In the genomic region with DNA sequence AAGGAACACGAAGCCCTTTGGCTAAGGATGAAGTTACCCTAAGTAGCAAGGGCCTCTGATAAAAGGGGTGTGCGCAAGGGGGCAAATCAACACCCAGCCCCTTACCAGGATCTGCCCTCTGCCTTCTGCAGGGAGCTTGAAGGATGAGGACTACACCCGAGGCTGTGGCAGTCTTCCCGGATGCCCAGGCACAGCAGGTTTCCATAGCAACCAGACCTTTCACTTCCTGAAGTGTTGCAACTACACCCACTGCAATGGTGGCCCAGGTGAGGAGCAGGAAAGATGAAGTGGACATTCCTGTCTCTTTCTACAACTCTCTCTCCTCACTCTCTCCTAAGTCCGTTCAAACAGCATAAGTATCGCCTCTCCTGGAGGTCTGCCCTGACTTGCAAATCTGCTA, we compare ENCODE assay signal across 28 mouse cellular contexts. TPM values are rescaled to one million over a fixed set of nuclear protein-coding genes. Genes with fewer than 3 reads are reported as not detected.
DNase-seq lines count a peak whose midpoint lies in the region; ATAC-seq and TF ChIP-seq lines count a peak whose summit lies in the region.
"Had no signal": no experiment of that assay in that cellular context is flagged by ENCODE, and none has a peak within 500 bp of the region (broad histone marks: within the 10 kb centered on the region; RNA-seq: fewer than 3 reads in every experiment).

No protein-coding gene starts in this region.

- no peak overlapping the region for H3K9ac ChIP-seq in hindbrain, postnatal 0 days (replicated peaks; ENCODE audit: low read length)
- no peak overlapping the region for H3K9ac ChIP-seq in hindbrain, embryonic 12.5 days
- H3K9ac ChIP-seq: embryonic facial prominence, embryonic 15.5 days; heart, embryonic 13.5 days; hindbrain, embryonic 14.5 days; liver, embryonic 14.5 days; neural tube, embryonic 15.5 days; stomach, embryonic 15.5 days had no signal

- no peak overlapping the region for H3K4me2 ChIP-seq in hindbrain, postnatal 0 days (ENCODE audit: low read depth, low read length)
- H3K4me2 ChIP-seq in hindbrain, embryonic 12.5 days (replicated peaks), result no peak overlapping the region
- no peak overlapping the region for H3K4me2 ChIP-seq in myocyte (ENCODE audit: low read depth)
- H3K4me2 ChIP-seq: embryonic facial prominence, embryonic 15.5 days; heart, embryonic 13.5 days; hindbrain, embryonic 14.5 days; neural tube, embryonic 15.5 days; stomach, embryonic 15.5 days had no signal

- DNase-seq in cerebellum, adult 9-10 months, result peak; percentile 30
- no peak for DNase-seq in cerebellum, adult 11-12 months
- peak; percentile 60 for DNase-seq in hindbrain, postnatal 0 days (ENCODE audit: low spot score)
- DNase-seq in induced T-regulatory cell, adult 2 months (ENCODE audit: low read depth), result peak; percentile 24
- DNase-seq in heart, postnatal 4 days, result no peak
- no peak for DNase-seq in layer of hippocampus, postnatal 36 days
- DNase-seq: adrenal gland, postnatal 25 days; gastrocnemius, postnatal 25 days; kidney, adult 9 months; right cerebral cortex, adult 18-20 months had no signal

- TF ChIP-seq CTCF in hindbrain, postnatal 0 days (IDR thresholded peaks at IDR 0.05; ENCODE audit: low read depth), result no peak

- H3K27me3 ChIP-seq in hindbrain, postnatal 0 days (ENCODE audit: insufficient read depth, low read length), result no peaks in the 10 kb centered on the region
- peaks cover 4% of the 10 kb centered on the region; the same call in 1 of the 2 replicates for H3K27me3 ChIP-seq in hindbrain, embryonic 12.5 days
- no peaks in the 10 kb centered on the region for H3K27me3 ChIP-seq in myocyte (ENCODE audit: control insufficient read depth, insufficient read depth, insufficient read length)
- H3K27me3 ChIP-seq: embryonic facial prominence, embryonic 15.5 days; neural tube, embryonic 15.5 days; stomach, embryonic 15.5 days had no signal

- no peak overlapping the region for H3ac ChIP-seq in myocyte (ENCODE audit: control insufficient read depth, insufficient read length)

- WGBS in hindbrain, postnatal 0 days, result 63% methylated on average over 6 of the region's 6 CpGs
- 76% methylated on average over 6 of the region's 6 CpGs for WGBS in hindbrain, embryonic 12.5 days

- no peak overlapping the region for H3K4me3 ChIP-seq in hindbrain, postnatal 0 days (ENCODE audit: low read length)
- no peak overlapping the region for H3K4me3 ChIP-seq in hindbrain, embryonic 12.5 days
- no peak overlapping the region for H3K4me3 ChIP-seq in myocyte
- H3K4me3 ChIP-seq: embryonic facial prominence, embryonic 15.5 days; heart, embryonic 13.5 days; neural tube, embryonic 15.5 days; stomach, embryonic 15.5 days had no signal

- no peaks in the 10 kb centered on the region for H3K36me3 ChIP-seq in hindbrain, postnatal 0 days (ENCODE audit: insufficient read depth, low read length)
- no peaks in the 10 kb centered on the region for H3K36me3 ChIP-seq in hindbrain, embryonic 12.5 days
- peaks cover 24% of the 10 kb centered on the region for H3K36me3 ChIP-seq in myocyte (ENCODE audit: control insufficient read depth, insufficient read depth)
- H3K36me3 ChIP-seq: embryonic facial prominence, embryonic 15.5 days; neural tube, embryonic 15.5 days had no signal

- H3K27ac ChIP-seq in hindbrain, postnatal 0 days, result no peak overlapping the region
- H3K27ac ChIP-seq in hindbrain, embryonic 12.5 days, result no peak overlapping the region
- H3K27ac ChIP-seq: embryonic facial prominence, embryonic 15.5 days; heart, embryonic 13.5 days; hindbrain, embryonic 14.5 days; liver, embryonic 14.5 days; macrophage; neural tube, embryonic 15.5 days; stomach, embryonic 15.5 days had no signal

- TF ChIP-seq POLR2A in myocyte (IDR thresholded peaks at IDR 0.05; ENCODE audit: insufficient read length, low read depth), result no peak

- no peaks in the 10 kb centered on the region for H3K79me2 ChIP-seq in myocyte (ENCODE audit: control insufficient read depth, insufficient read depth)

- no peak for ATAC-seq in hindbrain, postnatal 0 days
- no peak for ATAC-seq in hindbrain, embryonic 12.5 days (ENCODE audit: low FRiP score)
- ATAC-seq: CD4-positive, CD25-positive, alpha-beta regulatory T cell, adult 4 months; intestine, embryonic 16.5 days had no signal

- H3K9me3 ChIP-seq in hindbrain, postnatal 0 days (ENCODE audit: low read length), result no peaks in the 10 kb centered on the region
- no peaks in the 10 kb centered on the region for H3K9me3 ChIP-seq in hindbrain, embryonic 12.5 days (replicated peaks)
- H3K9me3 ChIP-seq: neural tube, embryonic 15.5 days; stomach, embryonic 15.5 days had no signal

- no peaks in the 10 kb centered on the region for H3K4me1 ChIP-seq in hindbrain, postnatal 0 days (ENCODE audit: insufficient read depth, low read length)
- 0 out of 2 replicates have a peak, but pooled peaks cover 4% of the 10 kb centered on the region for H3K4me1 ChIP-seq in hindbrain, embryonic 12.5 days
- H3K4me1 ChIP-seq: heart, embryonic 13.5 days; stomach, embryonic 15.5 days had no signal

TF ChIP-seq in myocyte, 11 proteins besides CTCF, POLR2A, EP300 and RAD21:
- TF ChIP-seq POLR2AphosphoS2 (IDR thresholded peaks at IDR 0.05; ENCODE audit: insufficient read length, low read depth), result peak; percentile 9
- no peak for TF ChIP-seq USF1 (IDR thresholded peaks at IDR 0.05; ENCODE audit: low read depth)
- TF ChIP-seq MAX (IDR thresholded peaks at IDR 0.05; ENCODE audit: low read depth), result no peak
- no peak for TF ChIP-seq TCF12 (IDR thresholded peaks at IDR 0.05; ENCODE audit: insufficient read depth, poor library complexity, severe bottlenecking)

RNA-seq across cellular contexts. Expression of a gene that starts 9.4 kb away (rescaled TPM):
- 423 and 447 TPM in 2 replicates for total RNA-seq in hindbrain, postnatal 0 days (2014; rRNA removed)
- 97.9 and 101 TPM in 2 replicates for polyA plus RNA-seq in hindbrain, postnatal 0 days (2015; fragmentation: Nextera tagmentation; extraction: Ambion mirVana)
- polyA plus RNA-seq in hindbrain, embryonic 12.5 days (2016; fragmentation: Nextera tagmentation; extraction: Ambion mirVana), result 41.3 and 42.3 TPM in 2 replicates
- polyA plus RNA-seq in myocyte (2012; fragmentation: generic; extraction: Trizol), result 54.4 TPM
- 10 to 100 TPM; 11.9 to 12.5 TPM for total RNA-seq in heart, postnatal 4 days (2021)
- total RNA-seq in layer of hippocampus, postnatal 36 days (2021), result 100 to 1,000 TPM; 137 to 142 TPM
- total RNA-seq: common myeloid progenitor, adult 5-6 weeks had no signal
- polyA plus RNA-seq: CD4-positive, CD25-positive, alpha-beta regulatory T cell, adult 4 months; macrophage had no signal

RNA-seq across cellular contexts. Expression of a gene that starts 10.2 kb away (rescaled TPM):
- 3.0 and 4.8 TPM in 2 replicates for total RNA-seq in hindbrain, postnatal 0 days (2014; rRNA removed)
- polyA plus RNA-seq in hindbrain, postnatal 0 days (2015; fragmentation: Nextera tagmentation; extraction: Ambion mirVana), result 1.3 and 1.4 TPM in 2 replicates
- polyA plus RNA-seq in hindbrain, embryonic 12.5 days (2016; fragmentation: Nextera tagmentation; extraction: Ambion mirVana), result 0.59 and 0.95 TPM in 2 replicates
- polyA plus RNA-seq in myocyte (2012; fragmentation: generic; extraction: Trizol), result 32.5 TPM
- 10 to 100 TPM in 1 of 2 experiments, 1 to 10 TPM in 1; 6.4 to 10.4 TPM for total RNA-seq in heart, postnatal 4 days (2021)
- under 1 TPM in 1 of 2 experiments, not detected in 1; 0.68 TPM for total RNA-seq in layer of hippocampus, postnatal 36 days (2021)

RNA-seq across cellular contexts. Expression of a gene that starts 20.3 kb away (rescaled TPM):
- not detected in 2 replicates for total RNA-seq in hindbrain, postnatal 0 days (2014; rRNA removed)
- not detected in 2 replicates for polyA plus RNA-seq in hindbrain, postnatal 0 days (2015; fragmentation: Nextera tagmentation; extraction: Ambion mirVana)
- not detected in 2 replicates for polyA plus RNA-seq in hindbrain, embryonic 12.5 days (2016; fragmentation: Nextera tagmentation; extraction: Ambion mirVana)
- polyA plus RNA-seq in myocyte (2012; fragmentation: generic; extraction: Trizol), result 0.32 TPM
- total RNA-seq in heart, postnatal 4 days (2021), result not detected
- total RNA-seq in layer of hippocampus, postnatal 36 days (2021), result not detected
- total RNA-seq: adrenal gland, postnatal 25 days; common myeloid progenitor, adult 5-6 weeks; gastrocnemius, postnatal 25 days; heart, adult 18-20 months; heart, postnatal 14 days; layer of hippocampus, adult 8-10 months had no signal
- polyA plus RNA-seq: embryonic facial prominence, embryonic 15.5 days; heart, embryonic 13.5 days; hindbrain, embryonic 14.5 days; limb, embryonic 14.5 days; liver, embryonic 14.5 days; lung, embryonic 16.5 days; macrophage; neural tube, embryonic 15.5 days; stomach, embryonic 15.5 days had no signal

RNA-seq across cellular contexts. Expression of a gene that starts 34.4 kb away (rescaled TPM):
- 138 and 152 TPM in 2 replicates for total RNA-seq in hindbrain, postnatal 0 days (2014; rRNA removed)
- 219 and 222 TPM in 2 replicates for polyA plus RNA-seq in hindbrain, postnatal 0 days (2015; fragmentation: Nextera tagmentation; extraction: Ambion mirVana)
- polyA plus RNA-seq in hindbrain, embryonic 12.5 days (2016; fragmentation: Nextera tagmentation; extraction: Ambion mirVana), result 155 and 160 TPM in 2 replicates
- 30.0 TPM for polyA plus RNA-seq in myocyte (2012; fragmentation: generic; extraction: Trizol)
- 10 to 100 TPM; 17.3 to 18.5 TPM for total RNA-seq in heart, postnatal 4 days (2021)
- total RNA-seq in layer of hippocampus, postnatal 36 days (2021), result 10 to 100 TPM; 36.2 to 42.1 TPM

RNA-seq across cellular contexts. Expression of a gene that starts 39.8 kb away (rescaled TPM):
- not detected in 2 replicates for total RNA-seq in hindbrain, postnatal 0 days (2014; rRNA removed)
- 0.19 and 0.55 TPM in 2 replicates for polyA plus RNA-seq in hindbrain, postnatal 0 days (2015; fragmentation: Nextera tagmentation; extraction: Ambion mirVana)
- polyA plus RNA-seq in hindbrain, embryonic 12.5 days (2016; fragmentation: Nextera tagmentation; extraction: Ambion mirVana), result 1.9 TPM in 2 replicates
- 0.10 TPM for polyA plus RNA-seq in myocyte (2012; fragmentation: generic; extraction: Trizol)
- total RNA-seq in heart, postnatal 4 days (2021), result not detected
- total RNA-seq in layer of hippocampus, postnatal 36 days (2021), result not detected
- total RNA-seq: adrenal gland, postnatal 25 days; common myeloid progenitor, adult 5-6 weeks; gastrocnemius, postnatal 25 days; heart, adult 18-20 months; heart, postnatal 14 days; layer of hippocampus, adult 8-10 months; left cerebral cortex, postnatal 36 days had no signal
- polyA plus RNA-seq: CD4-positive, CD25-positive, alpha-beta regulatory T cell, adult 4 months; liver, embryonic 14.5 days; macrophage had no signal

Comparison
In these comparisons a context has a peak if more than half of its experiments do, and no peak if none do; other contexts are left out.
1. DNase-seq: peak in cerebellum, adult 9-10 months (single experiment), hindbrain, postnatal 0 days (single experiment) and induced T-regulatory cell, adult 2 months (single experiment); none in cerebellum, adult 11-12 months (single experiment), heart, postnatal 4 days (single experiment) and layer of hippocampus, postnatal 36 days (0 of 2).
2. RNA of a gene that starts 9.4 kb away (total RNA-seq): 423 to 447 TPM in hindbrain, postnatal 0 days and 137 to 142 TPM in layer of hippocampus, postnatal 36 days; 11.9 to 12.5 TPM in heart, postnatal 4 days; every median in the first group is over 10 times any median in the second.